Mouse (Mus musculus) hindbrain, embryonic 11.5 days (tissue): ENCODE measurements around the gene Mme. TPM values are rescaled to one million over a fixed set of nuclear protein-coding genes. Genes with fewer than 3 reads are reported as not detected.

ENCODE experiments used
- ATAC-seq: fragments of 200-750 bp; cut with Nextera tagmentation; 2 replicates; pipeline ENCODE4 v1.8.0; 2017; ENCODE audit warnings: mild to moderate bottlenecking, moderate TSS enrichment, moderate library complexity; ENCODE audit not compliant: low FRiP score
- DNase-seq: peaks from one replicate; pipeline ENCODE4 v3.0.0-alpha.2; 2015; ENCODE audit warnings: low spot score
- H3K27ac ChIP-seq: fragments of 300-500 bp; sonication (generic); 2 replicates; pipeline ENCODE4 v1.5.1; 2014; ENCODE audit warnings: mild to moderate bottlenecking, low read depth, low read length
- H3K27me3 ChIP-seq: fragments of 300-500 bp; sonication (generic); 2 replicates; pipeline ENCODE4 v1.6.1; 2014; ENCODE audit warnings: mild to moderate bottlenecking, low read length, moderate library complexity, mixed read lengths; ENCODE audit not compliant: control insufficient read depth, insufficient read depth
- H3K36me3 ChIP-seq: fragments of 300-500 bp; sonication (generic); 2 replicates; pipeline ENCODE4 v1.6.1; 2014; ENCODE audit warnings: mild to moderate bottlenecking, low read length, moderate library complexity, mixed read lengths; ENCODE audit not compliant: control insufficient read depth, insufficient read depth
- H3K4me1 ChIP-seq: fragments of 300-500 bp; sonication (generic); replicated peaks from 2 replicates; pipeline ENCODE4 v1.6.1; 2014; ENCODE audit warnings: low read length, mixed read lengths; ENCODE audit not compliant: control insufficient read depth, insufficient read depth
- H3K4me2 ChIP-seq: fragments of 300-500 bp; sonication (generic); replicated peaks from 2 replicates; pipeline ENCODE4 v1.6.1; 2014; ENCODE audit warnings: mild to moderate bottlenecking, low read depth, low read length
- H3K4me3 ChIP-seq: fragments of 300-500 bp; sonication (generic); 2 replicates; pipeline ENCODE4 v1.5.1; 2014; ENCODE audit warnings: low read depth, low read length
- H3K9ac ChIP-seq: fragments of 300-500 bp; sonication (generic); 2 replicates; pipeline ENCODE4 v1.6.1; 2014; ENCODE audit warnings: low read depth, low read length
- H3K9me3 ChIP-seq: fragments of 300-500 bp; sonication (generic); 2 replicates; pipeline ENCODE4 v1.6.1; 2016; ENCODE audit warnings: low read length; ENCODE audit not compliant: control insufficient read depth
- WGBS: fragments of 180-500 bp; shearing (Covaris S2); extraction: QIAGEN DNeasy Blood & Tissue Kit; methylation state at CpG from one replicate; pipeline ENCODE4 v1.1.7; 2014; 5-methylcytosine and 5-hydroxymethylcytosine counted together
- polyA plus RNA-seq: library from polyadenylated mRNA; unstranded; fragments of >200 nt; fragmentation: Nextera tagmentation; extraction: Ambion mirVana; gene quantifications from 2 replicates; pipeline ENCODE4 v1.2.1, GENCODE M21; 2014

Mme gene
- polyA plus RNA-seq, 1 experiment from 2014 or later = 26.0 TPM

GRCm38 (mm10) chr3:63294791-63295190, 53.5 kb downstream of the Mme start:
- Histone ChIP-seq H3K9ac (no peak overlapping the region), H3K36me3 (no peaks in the 10 kb centered on the region), H3K4me1 (no peaks in the 10 kb centered on the region), H3K27me3 (peaks cover 3% of the 10 kb centered on the region; the same call in 1 of the 2 replicates), H3K9me3 (no peaks in the 10 kb centered on the region), H3K4me3 (peak overlapping the region; percentile 64), H3K27ac (no peak overlapping the region), H3K4me2 (peak overlapping the region; percentile 99)
- WGBS = 35% methylated on average over 4 of the region's 4 CpGs
- DNase-seq = no peak
- ATAC-seq = no peak

- DNase-seq = no peak
- peak overlapping the region; percentile 64 for H3K4me3 ChIP-seq
Measured at GRCm38 (mm10) chr3:63295237-63295636, 53.9 kb downstream of the Mme start.

DNA sequence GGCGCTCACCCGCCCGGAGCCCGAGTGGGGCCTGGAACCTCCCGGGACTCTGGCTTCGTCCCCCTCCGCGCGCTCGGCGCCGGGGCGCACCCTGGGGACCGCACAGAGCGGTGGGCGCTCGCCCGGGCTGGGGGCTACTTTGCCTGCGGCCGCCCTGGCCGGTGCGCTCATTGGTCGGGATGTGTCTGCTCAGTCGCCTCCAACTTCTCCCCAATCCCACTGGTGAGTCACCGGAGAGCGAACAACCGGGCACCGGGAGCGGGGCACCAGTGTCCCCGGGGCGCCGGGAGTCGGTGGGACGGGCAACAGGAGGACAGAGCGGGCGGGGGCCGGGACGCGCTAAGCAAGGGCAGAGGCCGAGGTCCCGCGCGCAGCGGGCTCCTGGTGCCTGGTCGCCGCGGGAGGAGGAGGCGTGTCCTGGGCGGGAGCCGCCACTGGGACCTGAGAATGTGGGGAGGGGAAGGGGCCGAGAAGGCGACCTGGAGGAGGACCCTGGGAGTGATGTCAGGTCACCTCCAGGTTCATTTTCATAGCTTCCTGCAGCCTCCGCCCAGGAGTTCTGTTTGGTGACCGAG, 54.4 kb downstream of the Mme start:
- Histone ChIP-seq H3K9ac (peak overlapping the region; percentile 62), H3K4me3 (peak overlapping the region; percentile 64), H3K9me3 (no peaks in the 10 kb centered on the region), H3K4me2 (peak overlapping the region; percentile 99), H3K4me1 (no peaks in the 10 kb centered on the region), H3K27me3 (peaks cover 3% of the 10 kb centered on the region; the same call in 1 of the 2 replicates), H3K27ac (peak overlapping the region; percentile 47), H3K36me3 (no peaks in the 10 kb centered on the region)
- WGBS = under 1% methylated on average over 51 of the region's 54 CpGs
- peak; percentile 70 for DNase-seq
- ATAC-seq = peak; percentile 89

More at GRCm38 (mm10) chr3:63295237-63295636, 53.9 kb downstream of the Mme start:
- peak; percentile 92 for ATAC-seq
- no peaks in the 10 kb centered on the region for H3K36me3 ChIP-seq
- peaks cover 3% of the 10 kb centered on the region; the same call in 1 of the 2 replicates for H3K27me3 ChIP-seq
- 0% methylated on average over 21 of the region's 21 CpGs for WGBS
- H3K4me2 ChIP-seq = peak overlapping the region; percentile 99
- H3K4me1 ChIP-seq = no peaks in the 10 kb centered on the region
- peak overlapping the region; percentile 62 for H3K9ac ChIP-seq
- peak overlapping the region; percentile 47 for H3K27ac ChIP-seq
- no peaks in the 10 kb centered on the region for H3K9me3 ChIP-seq

DNA sequence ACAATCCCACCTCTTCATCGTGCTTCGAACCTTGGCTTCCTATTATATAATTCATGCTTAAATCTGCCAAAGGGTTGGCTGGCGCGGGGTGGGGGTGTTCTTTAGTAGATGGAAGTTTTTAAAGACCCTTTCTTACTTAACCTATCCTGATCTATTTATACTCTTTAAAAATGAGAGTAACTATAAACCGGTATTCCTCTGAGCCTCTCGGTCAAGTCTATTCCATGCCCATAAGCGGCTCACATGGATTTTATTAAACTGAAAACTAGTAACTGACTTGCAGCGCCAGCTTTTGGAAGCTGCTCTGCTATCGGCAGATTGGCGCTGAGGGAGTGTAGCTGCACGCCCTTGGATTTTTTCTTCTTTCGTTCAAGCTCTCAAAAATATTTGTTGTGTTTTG, 55.1 kb downstream of the Mme start:
- Histone ChIP-seq H3K4me1 (no peaks in the 10 kb centered on the region), H3K27ac (no peak overlapping the region), H3K4me3 (peak overlapping the region; percentile 64), H3K36me3 (no peaks in the 10 kb centered on the region), H3K9me3 (no peaks in the 10 kb centered on the region), H3K9ac (no peak overlapping the region), H3K4me2 (peak overlapping the region; percentile 99), H3K27me3 (peaks cover 3% of the 10 kb centered on the region; the same call in 1 of the 2 replicates)
- WGBS = 9% methylated on average over 12 of the region's 12 CpGs
- ATAC-seq (no peak), DNase-seq (peak; percentile 35)

GRCm38 (mm10) chr3:63297787-63298186, 56.5 kb downstream of the Mme start:
- H3K9me3 ChIP-seq = no peaks in the 10 kb centered on the region
- H3K4me3 ChIP-seq = no peak overlapping the region
- no peak overlapping the region for H3K27ac ChIP-seq
- no peak overlapping the region for H3K9ac ChIP-seq
- ATAC-seq (peak; percentile 25; the same call in 1 of the 2 replicates), DNase-seq (peak; percentile 86)
- no peaks in the 10 kb centered on the region for H3K4me1 ChIP-seq
- H3K4me2 ChIP-seq = no peak overlapping the region
- H3K27me3 ChIP-seq = peaks cover 3% of the 10 kb centered on the region; the same call in 1 of the 2 replicates
- 8% methylated on average over 6 of the region's 6 CpGs for WGBS
- H3K36me3 ChIP-seq = no peaks in the 10 kb centered on the region

GRCm38 (mm10) chr3:63315211-63315760, 73.9 kb downstream of the Mme start:
- 79% methylated on average over 7 of the region's 7 CpGs for WGBS
- H3K9ac ChIP-seq = no peak overlapping the region
- no peaks in the 10 kb centered on the region for H3K9me3 ChIP-seq
- ATAC-seq = no peak
- no peak overlapping the region for H3K27ac ChIP-seq
- H3K27me3 ChIP-seq = no peaks in the 10 kb centered on the region
- H3K4me3 ChIP-seq = no peak overlapping the region
- no peaks in the 10 kb centered on the region for H3K4me1 ChIP-seq
- H3K4me2 ChIP-seq = no peak overlapping the region
- no peak for DNase-seq
- no peaks in the 10 kb centered on the region for H3K36me3 ChIP-seq

DNA sequence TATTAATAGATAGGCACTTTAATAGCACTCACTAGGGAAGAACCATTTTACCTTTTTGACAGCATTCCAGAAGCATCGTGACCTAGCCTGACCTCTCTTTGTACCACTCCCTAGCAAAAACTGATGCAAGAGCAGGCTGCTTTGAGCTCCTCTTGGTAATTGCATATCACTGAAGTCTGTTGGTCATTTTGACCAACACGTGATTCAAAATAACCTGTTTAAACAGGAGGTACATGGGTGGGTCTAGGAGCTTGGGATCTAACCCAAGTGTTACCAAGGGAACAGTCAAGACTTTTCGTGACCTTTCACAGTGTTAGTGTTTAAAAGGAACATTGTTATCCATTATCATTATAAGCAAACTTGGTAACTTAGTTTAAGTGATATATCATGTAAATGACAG, 76.2 kb downstream of the Mme start:
- DNase-seq = no peak
- WGBS = 73% methylated on average over 3 of the region's 3 CpGs
- Histone ChIP-seq H3K27ac (no peak overlapping the region), H3K9me3 (no peaks in the 10 kb centered on the region), H3K9ac (no peak overlapping the region), H3K4me1 (no peaks in the 10 kb centered on the region), H3K27me3 (no peaks in the 10 kb centered on the region), H3K4me3 (no peak overlapping the region), H3K4me2 (no peak overlapping the region), H3K36me3 (no peaks in the 10 kb centered on the region)
- ATAC-seq = no peak

- ATAC-seq (no peak), DNase-seq (no peak)
- no peaks in the 10 kb centered on the region for H3K9me3 ChIP-seq
- WGBS = 72% methylated on average over 2 of the region's 2 CpGs
- H3K9ac ChIP-seq = no peak overlapping the region
- no peak overlapping the region for H3K27ac ChIP-seq
- H3K27me3 ChIP-seq = no peaks in the 10 kb centered on the region
- no peak overlapping the region for H3K4me2 ChIP-seq
- H3K36me3 ChIP-seq = no peaks in the 10 kb centered on the region
- H3K4me1 ChIP-seq = no peaks in the 10 kb centered on the region
- no peak overlapping the region for H3K4me3 ChIP-seq
Measured at GRCm38 (mm10) chr3:63325615-63326014, 84.3 kb downstream of the Mme start.

- H3K36me3 ChIP-seq = no peaks in the 10 kb centered on the region
- no peaks in the 10 kb centered on the region for H3K4me1 ChIP-seq
- DNase-seq (no peak), ATAC-seq (no peak)
- no peak overlapping the region for H3K4me2 ChIP-seq
- H3K4me3 ChIP-seq = no peak overlapping the region
- no peak overlapping the region for H3K9ac ChIP-seq
- no peaks in the 10 kb centered on the region for H3K9me3 ChIP-seq
- no peaks in the 10 kb centered on the region for H3K27me3 ChIP-seq
- WGBS = 87% methylated on average over 2 of the region's 2 CpGs
- no peak overlapping the region for H3K27ac ChIP-seq
Measured at GRCm38 (mm10) chr3:63340110-63340509, 98.8 kb downstream of the Mme start.
